Mouse (Mus musculus) ES-E14 (cell line): ENCODE measurements around the gene Lrcol1. TPM values are rescaled to one million over a fixed set of nuclear protein-coding genes. Genes with fewer than 3 reads are reported as not detected.

ENCODE experiments used
- DNase-seq: peaks from one replicate; pipeline ENCODE4 v3.0.0-alpha.2; 2013; ENCODE audit warnings: low read depth, low spot score
- H3K27ac ChIP-seq: 2 replicates; pipeline ENCODE4 v1.5.1; 2012; ENCODE audit warnings: low read depth, mild to moderate bottlenecking, low read length, moderate library complexity, mixed read lengths; ENCODE audit not compliant: poor library complexity, insufficient read depth, severe bottlenecking
- H3K36me3 ChIP-seq: 2 replicates; pipeline ENCODE4 v1.6.1; 2012; ENCODE audit warnings: mild to moderate bottlenecking, low read length, moderate library complexity, mixed read lengths; ENCODE audit not compliant: control insufficient read depth, poor library complexity, insufficient read depth, severe bottlenecking
- H3K4me1 ChIP-seq, 2 experiments: fragments of 150-350 bp in 1 of 2; sonication (generic) in 1 of 2; 2 replicates each; pipeline ENCODE4 v1.6.1; 2012; ENCODE audit warnings: low read length in 2 of 2, mild to moderate bottlenecking in 1 of 2, mixed read lengths in 1 of 2; ENCODE audit not compliant: control insufficient read depth in 2 of 2, insufficient read depth in 2 of 2, poor library complexity in 1 of 2
- H3K4me3 ChIP-seq, 2 experiments: fragments of 150-350 bp in 1 of 2; sonication (generic) in 1 of 2; 2 replicates each; pipeline ENCODE4 v1.5.1; 2012; ENCODE audit warnings: low read length in 2 of 2, low read depth in 1 of 2, mild to moderate bottlenecking in 1 of 2, mixed read lengths in 1 of 2; ENCODE audit not compliant: insufficient read depth in 1 of 2, poor library complexity in 1 of 2, severe bottlenecking in 1 of 2
- H3K9ac ChIP-seq: 2 replicates; pipeline ENCODE4 v1.6.1; 2012; ENCODE audit warnings: low read depth, mild to moderate bottlenecking, low read length, mixed read lengths; ENCODE audit not compliant: poor library complexity, insufficient read depth, severe bottlenecking
- H3K9me3 ChIP-seq: fragments of 150-350 bp; sonication (generic); 2 replicates; pipeline ENCODE4 v1.6.1; 2012; ENCODE audit warnings: low read depth, mild to moderate bottlenecking, low read length; ENCODE audit not compliant: control insufficient read depth, insufficient read depth
- CHD2 ChIP-seq: IDR thresholded peaks from 2 replicates; pipeline ENCODE4 v1.6.1; 2014; ENCODE audit warnings: mild to moderate bottlenecking, low read depth, low read length, inconsistent platforms
- HCFC1 ChIP-seq: IDR thresholded peaks from 2 replicates; pipeline ENCODE4 v1.6.1; 2012; ENCODE audit warnings: low read length, inconsistent platforms, borderline replicate concordance; ENCODE audit not compliant: insufficient read depth
- MAFK ChIP-seq: IDR thresholded peaks from 2 replicates; pipeline ENCODE4 v1.6.1; 2014; ENCODE audit warnings: mild to moderate bottlenecking, low read depth, low read length, inconsistent platforms; ENCODE audit not compliant: insufficient read depth
- ZC3H11A ChIP-seq: IDR thresholded peaks from 2 replicates; pipeline ENCODE4 v1.6.1; 2012; ENCODE audit warnings: low read depth, mild to moderate bottlenecking, inconsistent platforms, low read length, borderline replicate concordance
- ZNF384 ChIP-seq: IDR thresholded peaks from 2 replicates; pipeline ENCODE4 v1.6.1; 2012; ENCODE audit warnings: low read depth, low read length, inconsistent platforms
- in situ Hi-C, 2 experiments: fragments of 600-800 bp; cut with MboI; formaldehyde crosslinking; loops; one replicate each; pipeline ENCODE4 v1.15.1; 2025; ENCODE audit warnings: low sequenced_read_pairs in 2 of 2, inconsistent platforms in 1 of 2; ENCODE audit not compliant: unreplicated experiment in 2 of 2
- total RNA-seq: library from RNA; depleted of rRNA; stranded (reverse); fragments of 300-350 nt; gene quantifications from 2 replicates; pipeline ENCODE4 v1.2.3, GENCODE M21; 2012; rRNA removed

The Lrcol1 gene
- total RNA-seq, 1 experiment = 1.3 TPM

DNA sequence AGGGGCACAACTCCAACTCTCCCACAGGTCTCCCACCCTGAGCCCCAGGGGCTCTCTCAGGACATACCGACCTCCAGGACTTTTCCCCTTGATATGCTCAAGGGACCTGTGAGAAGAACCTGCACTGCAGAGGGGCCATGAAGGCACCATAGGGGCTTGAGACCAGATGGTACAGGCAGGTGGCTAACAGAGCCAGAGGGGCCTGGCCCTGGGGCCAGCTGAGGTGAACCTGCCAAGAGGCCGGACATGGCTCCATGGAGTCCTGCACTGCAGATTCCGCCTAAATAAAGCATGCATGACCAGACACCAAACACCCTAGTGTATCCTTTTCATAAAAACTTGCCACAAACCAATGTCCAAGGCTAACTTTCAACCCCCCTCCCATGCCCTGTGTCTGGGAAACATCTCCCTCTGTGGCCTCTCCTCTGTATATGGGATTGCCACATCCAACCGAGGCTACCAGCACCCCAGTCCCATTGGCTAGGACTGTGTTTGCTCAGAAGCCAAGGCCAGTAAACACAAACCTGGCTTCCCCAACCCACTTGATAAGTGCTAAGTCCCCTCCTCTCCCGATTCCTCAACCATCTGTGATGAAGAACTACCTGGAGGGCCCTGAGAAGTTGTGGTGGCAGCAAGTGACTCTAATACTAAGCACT lies 50.6 kb downstream of the Lrcol1 start:
- in situ Hi-C loops = no loop called here
- H3K36me3 ChIP-seq = no peaks in the 10 kb centered on the region
- H3K9me3 ChIP-seq = no peaks in the 10 kb centered on the region
- TF ChIP-seq ZNF384 = no peak
- no peak for TF ChIP-seq HCFC1
- TF ChIP-seq CHD2 = no peak
- no peak for TF ChIP-seq ZC3H11A
- no peak for TF ChIP-seq MAFK
- H3K27ac ChIP-seq = no peak overlapping the region
- H3K9ac ChIP-seq = no peak overlapping the region
- H3K4me1 ChIP-seq = peaks cover 0 to 3% of the 10 kb centered on the region in 2 experiments; a peak in 1 of 4 replicates
- no peak overlapping the region for H3K4me3 ChIP-seq
- no peak for DNase-seq

DNA sequence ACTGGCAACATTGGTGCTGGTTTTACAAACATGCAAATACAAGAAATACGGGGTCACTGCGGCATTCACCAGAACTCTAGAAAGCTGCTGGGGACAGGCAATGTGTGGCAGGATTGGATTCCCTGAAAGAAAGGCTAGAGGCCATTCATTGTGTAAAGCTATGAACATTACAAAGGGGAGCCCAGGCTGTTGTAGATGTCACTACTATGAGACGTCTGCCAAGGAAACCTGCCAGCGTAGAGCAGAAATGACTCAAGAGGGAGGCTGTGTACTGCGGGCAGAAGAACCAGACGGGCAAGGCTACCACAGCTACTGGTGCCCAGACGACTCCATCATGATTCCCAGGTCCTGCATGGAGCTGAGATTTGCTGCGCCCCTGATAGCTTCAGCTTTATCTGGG lies 56.6 kb downstream of the Lrcol1 start:
- Histone ChIP-seq H3K9me3 (no peaks in the 10 kb centered on the region), H3K36me3 (no peaks in the 10 kb centered on the region; the same call in 1 of the 2 replicates), H3K27ac (no peak overlapping the region), H3K9ac (no peak overlapping the region), H3K4me1 (peaks cover 0 to 8% of the 10 kb centered on the region in 2 experiments; a peak in 1 of 4 replicates), H3K4me3 (no peak overlapping the region)
- in situ Hi-C loops = no loop called here
- DNase-seq = no peak
- TF ChIP-seq MAFK (no peak), HCFC1 (no peak), CHD2 (no peak), ZNF384 (no peak), ZC3H11A (no peak)

DNA sequence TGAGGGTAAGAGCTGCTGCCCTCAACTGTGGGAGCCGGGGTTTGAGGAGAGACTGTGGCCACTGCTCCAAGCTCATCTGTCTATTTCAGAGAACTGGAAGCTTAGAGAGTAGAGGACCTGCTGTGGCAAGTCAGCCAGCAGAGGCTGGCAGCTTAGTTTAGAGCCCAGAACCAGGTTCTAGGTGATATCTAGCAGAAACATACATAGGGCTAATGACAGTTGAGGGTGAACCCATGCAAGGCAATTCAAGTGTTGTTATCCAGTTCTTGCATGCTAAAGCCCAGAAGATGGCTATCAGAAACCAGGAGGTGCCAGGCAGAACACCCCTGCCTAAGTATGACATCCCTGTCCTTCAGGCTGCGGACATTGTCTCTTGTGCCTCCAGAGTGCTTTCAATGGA lies 58.0 kb downstream of the Lrcol1 start:
- no peak overlapping the region for H3K4me3 ChIP-seq
- no peaks in the 10 kb centered on the region for H3K9me3 ChIP-seq
- no peak overlapping the region for H3K27ac ChIP-seq
- DNase-seq = no peak
- in situ Hi-C loops = no loop called here
- no peak overlapping the region for H3K9ac ChIP-seq
- H3K36me3 ChIP-seq = no peaks in the 10 kb centered on the region; the same call in 1 of the 2 replicates
- H3K4me1 ChIP-seq = peaks cover 5 to 17% of the 10 kb centered on the region in 2 experiments
- TF ChIP-seq HCFC1 (no peak), CHD2 (no peak), ZC3H11A (no peak), MAFK (no peak)

DNA sequence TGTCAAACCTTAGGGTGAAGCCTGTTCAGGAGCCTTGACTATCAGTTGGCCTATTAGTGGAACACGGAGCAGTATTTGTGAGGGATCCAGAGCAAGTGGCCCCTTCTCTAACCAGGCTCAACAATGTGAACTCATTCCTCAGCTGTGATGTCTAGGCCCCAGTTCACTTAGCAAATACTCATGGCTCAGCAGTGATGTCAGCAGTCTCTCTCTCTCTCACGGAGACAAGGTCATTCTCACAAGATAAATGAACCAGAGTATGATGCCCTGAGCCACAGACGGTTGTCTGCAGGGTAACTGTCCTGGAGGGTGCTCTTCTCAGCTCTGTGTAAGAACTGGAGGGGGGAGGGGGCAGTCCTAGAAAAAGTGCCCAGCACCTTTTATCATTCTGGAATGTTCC lies 59.4 kb downstream of the Lrcol1 start:
- no peak overlapping the region for H3K27ac ChIP-seq
- no peak overlapping the region for H3K4me3 ChIP-seq
- no peak for DNase-seq
- H3K9me3 ChIP-seq = no peaks in the 10 kb centered on the region
- peaks cover 5 to 15% of the 10 kb centered on the region in 2 experiments for H3K4me1 ChIP-seq
- peaks cover 2% of the 10 kb centered on the region; the same call in 1 of the 2 replicates for H3K36me3 ChIP-seq
- no peak overlapping the region for H3K9ac ChIP-seq
- in situ Hi-C loops = no loop called here
- TF ChIP-seq CHD2 = no peak

Other genes with a start within 250 kb of the Lrcol1 start
- gene Plcxd1, start 244.8 kb upstream of the Lrcol1 start, total RNA-seq = 18.3 and 39.9 TPM in 2 replicates
- gene Gtpbp6, start 236.5 kb upstream of the Lrcol1 start, total RNA-seq = 116 and 226 TPM in 2 replicates
- gene Zfp605, start 234.6 kb upstream of the Lrcol1 start, total RNA-seq = 7.8 and 8.9 TPM in 2 replicates
- gene Chfr, start 208.9 kb upstream of the Lrcol1 start, total RNA-seq = 32.7 and 40.2 TPM in 2 replicates
- 20.8 and 24.3 TPM in 2 replicates for gene Golga3, start 168.0 kb upstream of the Lrcol1 start, total RNA-seq
- gene Ankle2, start 113.7 kb upstream of the Lrcol1 start, total RNA-seq = 83.3 and 134 TPM in 2 replicates
- gene Pgam5, start 74.8 kb upstream of the Lrcol1 start, total RNA-seq = 55.4 and 65.6 TPM in 2 replicates
- 11.7 and 16.9 TPM in 2 replicates for gene Pxmp2, start 58.5 kb upstream of the Lrcol1 start, total RNA-seq
- gene Pole, start 58.4 kb upstream of the Lrcol1 start, total RNA-seq = 77.7 and 96.1 TPM in 2 replicates
- gene P2rx2, start 1.5 kb upstream of the Lrcol1 start, total RNA-seq = 1.3 and 2.2 TPM in 2 replicates
- 44.4 and 51.7 TPM in 2 replicates for gene Fbrsl1, start 103.8 kb downstream of the Lrcol1 start, total RNA-seq
- gene Galnt9, start 199.6 kb downstream of the Lrcol1 start, total RNA-seq = 0.40 and 1.6 TPM in 2 replicates